ENCODE assay signal across 22 mouse cellular contexts in genomic region chr3:137086896-137087295, GRCm38 (mm10).
DNase-seq lines count a peak whose midpoint lies in the region; TF ChIP-seq lines count a peak whose summit lies in the region.
"Had no signal": no experiment of that assay in that cellular context is flagged by ENCODE, and none has a peak within 500 bp of the region (broad histone marks: within the 10 kb centered on the region; RNA-seq: fewer than 3 reads in every experiment).

No protein-coding gene starts in this region.

- H3K4me3 ChIP-seq in left cerebral cortex, adult 2 months: no peak overlapping the region
- H3K4me3 ChIP-seq: forebrain, embryonic 10.5 days; forebrain, embryonic 13.5 days; gastrocnemius, adult 2 months; hindbrain, embryonic 10.5 days; hindbrain, embryonic 13.5 days had no signal

- no peak for TF ChIP-seq CTCF in left cerebral cortex, adult 2 months (IDR thresholded peaks at IDR 0.05)

- DNase-seq in layer of hippocampus, adult 11-12 months (ENCODE audit: low spot score): peak; percentile 13
- no peak for DNase-seq in layer of hippocampus, adult 8-10 months (ENCODE audit: low spot score in 2 of 2)
- DNase-seq in left cerebral cortex, adult 2 months (ENCODE audit: extremely low spot score in 1 of 2, low spot score in 2 of 2): peak in 1 of 2 experiments; percentile 28
- DNase-seq in left cerebral cortex, postnatal 14 days (ENCODE audit: low spot score in 2 of 2): no peak
- DNase-seq in right cerebral cortex, postnatal 25 days: peak; percentile 22
- DNase-seq in right cerebral cortex, postnatal 10 days (ENCODE audit: low spot score in 2 of 2): no peak
- DNase-seq in telencephalon, adult 2 months (ENCODE audit: low read depth, low spot score): peak; percentile 48
- no peak for DNase-seq in lung, postnatal 4 days
- DNase-seq: adrenal gland, adult 2 months; adrenal gland, postnatal 14 days; cerebellum, adult 11-12 months; cerebellum, adult 8-10 months; cerebellum, postnatal 10 days; cerebellum, postnatal 36 days; gastrocnemius, adult 2 months; gastrocnemius, postnatal 14 days; heart, adult 11 months; heart, postnatal 36 days had no signal

- intact Hi-C loops in left cerebral cortex, adult 2 months (cut with DNase I): no loop called here
- intact Hi-C loops in left cerebral cortex, postnatal 14 days (cut with DNase I): no loop called here

- peak overlapping the region; percentile 34; the same call in 1 of the 2 replicates for H3K27ac ChIP-seq in left cerebral cortex, adult 2 months
- H3K27ac ChIP-seq: forebrain, embryonic 10.5 days; forebrain, embryonic 13.5 days; gastrocnemius, adult 2 months; hindbrain, embryonic 10.5 days; hindbrain, embryonic 13.5 days had no signal

Comparison
In these comparisons a context has a peak if more than half of its experiments do, and no peak if none do; other contexts are left out.
1. DNase-seq: peak in layer of hippocampus, adult 11-12 months (single experiment), right cerebral cortex, postnatal 25 days (single experiment) and telencephalon, adult 2 months (single experiment); none in layer of hippocampus, adult 8-10 months (0 of 2), left cerebral cortex, postnatal 14 days (0 of 2), right cerebral cortex, postnatal 10 days (0 of 2) and lung, postnatal 4 days (0 of 2).